Mouse (Mus musculus) gastrocnemius, adult 18-20 months (tissue): ENCODE measurements at regions not wholly inside any gene's neighbourhood (a gene's known extent, or its start where the extent isn't known, plus 50 kb on each side); places are given as distances from the start of the nearest gene placed in this dataset.

Source experiments
- DNase-seq: peaks from one replicate; pipeline ENCODE4 v3.0.0; 2021; ENCODE audit warnings: low spot score

GRCm38 (mm10) chr9:30848249-30848648, 74.0 kb downstream of the Adamts15 start:
- DNase-seq = no peak

- DNase-seq = peak; percentile 33
Measured at GRCm38 (mm10) chr9:30845609-30846290, 76.5 kb downstream of the Adamts15 start.

GRCm38 (mm10) chr9:30844079-30844563, 78.1 kb downstream of the Adamts15 start:
- DNase-seq = peak; percentile 55

- no peak for DNase-seq
Measured at GRCm38 (mm10) chr9:30834908-30835307, 87.3 kb downstream of the Adamts15 start.

GRCm38 (mm10) chr9:30834565-30834905, 87.7 kb downstream of the Adamts15 start:
- DNase-seq = no peak

GRCm38 (mm10) chr9:30833836-30834564, 88.3 kb downstream of the Adamts15 start:
- no peak for DNase-seq

- peak; percentile 15 for DNase-seq
Measured at GRCm38 (mm10) chr9:30829158-30829870, 92.9 kb downstream of the Adamts15 start.

GRCm38 (mm10) chr9:30827780-30828179, 94.5 kb downstream of the Adamts15 start:
- no peak for DNase-seq

- DNase-seq = no peak
Measured at GRCm38 (mm10) chr9:30824056-30824625, 98.1 kb downstream of the Adamts15 start.

GRCm38 (mm10) chr9:30820806-30821375, 101.4 kb downstream of the Adamts15 start:
- DNase-seq = no peak

GRCm38 (mm10) chr9:30813246-30813645, 109.0 kb downstream of the Adamts15 start:
- peak; percentile 8 for DNase-seq

- DNase-seq = no peak
Measured at GRCm38 (mm10) chr9:30810843-30811242, 111.4 kb downstream of the Adamts15 start.

GRCm38 (mm10) chr9:30810290-30810689, 112.0 kb downstream of the Adamts15 start:
- no peak for DNase-seq

GRCm38 (mm10) chr9:30808863-30809491, 113.3 kb downstream of the Adamts15 start:
- no peak for DNase-seq

- DNase-seq = no peak
Measured at GRCm38 (mm10) chr9:30803755-30804532, 118.3 kb downstream of the Adamts15 start.

- DNase-seq = no peak
Measured at GRCm38 (mm10) chr9:30802826-30803225, 119.4 kb downstream of the Adamts15 start.

- DNase-seq = no peak
Measured at GRCm38 (mm10) chr9:30794701-30795407, 127.4 kb downstream of the Adamts15 start.

GRCm38 (mm10) chr9:30781221-30781620, 141.0 kb downstream of the Adamts15 start:
- DNase-seq = no peak

- no peak for DNase-seq
Measured at GRCm38 (mm10) chr9:30777816-30778215, 144.4 kb downstream of the Adamts15 start.

GRCm38 (mm10) chr9:30775161-30775560, 147.1 kb downstream of the Adamts15 start:
- DNase-seq = no peak
